Mouse (Mus musculus) G1E (cell line): Measurements from ENCODE around the gene C2cd4c.

ENCODE experiments used
- CTCF ChIP-seq: IDR thresholded peaks from 2 replicates; pipeline ENCODE4 v1.5.1; 2012; ENCODE audit warnings: low read depth, low read length, inconsistent platforms, mixed read lengths
- GATA1 ChIP-seq: IDR thresholded peaks from 2 replicates; pipeline ENCODE4 v1.6.1; 2012; ENCODE audit warnings: borderline replicate concordance, low read length, inconsistent platforms, mixed read lengths
- GATA2 ChIP-seq: IDR thresholded peaks from 2 replicates; pipeline ENCODE4 v1.6.1; 2012; ENCODE audit warnings: low read depth, low read length, inconsistent platforms, borderline replicate concordance
- POLR2AphosphoS5 ChIP-seq: IDR thresholded peaks from 2 replicates; pipeline ENCODE4 v1.6.1; 2012; ENCODE audit warnings: low read depth, low read length, inconsistent platforms; ENCODE audit not compliant: insufficient replicate concordance
- TAL1 ChIP-seq: conservative IDR thresholded peaks from 2 replicates; pipeline ENCODE4 v1.6.1; 2012; ENCODE audit warnings: low read depth, low read length, inconsistent platforms, mixed read lengths

DNA sequence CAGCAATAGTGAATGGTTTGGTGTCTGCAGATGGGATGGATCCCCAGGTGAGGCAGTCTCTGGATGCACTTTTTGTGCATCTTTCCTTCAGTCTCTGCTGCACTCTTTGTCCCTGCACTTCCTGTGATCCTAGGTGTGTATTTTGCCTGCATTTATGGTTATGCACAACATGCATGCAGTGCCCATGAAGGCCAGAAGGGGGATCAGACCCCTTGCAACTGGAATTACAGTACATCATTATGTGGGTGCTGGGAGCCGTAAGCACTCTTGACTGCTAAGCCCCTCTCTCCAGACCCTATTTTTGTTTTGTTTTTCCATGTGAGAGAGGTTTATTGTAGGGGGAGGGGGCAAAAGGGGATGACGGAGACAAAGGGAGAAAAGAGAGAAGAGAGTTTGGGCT lies 46.5 kb upstream of the C2cd4c start:
- TF ChIP-seq TAL1 (no peak), CTCF (peak; percentile 53; the same call in 1 of the 2 replicates), POLR2AphosphoS5 (no peak), GATA1 (no peak), GATA2 (no peak)
